Mouse (Mus musculus) bone marrow macrophage, adult 2 months (primary cell): Measurements from ENCODE around the gene Cldn5. TPM values are rescaled to one million over a fixed set of nuclear protein-coding genes. Genes with fewer than 3 reads are reported as not detected.
A peak's percentile ranks its signal among the peaks of the same experiment; 100 is the strongest.

Experiments used
- H3K27ac ChIP-seq: 2 replicates; pipeline ENCODE4 v1.5.1; 2012; ENCODE audit warnings: low read depth, low read length; ENCODE audit not compliant: insufficient read depth
- H3K4me1 ChIP-seq: 2 replicates; pipeline ENCODE4 v1.6.1; 2012; ENCODE audit warnings: low read length; ENCODE audit not compliant: control insufficient read depth, insufficient read depth
- H3K4me3 ChIP-seq: 2 replicates; pipeline ENCODE4 v1.5.1; 2012; ENCODE audit warnings: mild to moderate bottlenecking, low read length, moderate library complexity; ENCODE audit not compliant: insufficient read depth
- CTCF ChIP-seq: IDR thresholded peaks from 2 replicates; pipeline ENCODE4 v1.5.1; 2012; ENCODE audit warnings: low read depth, mild to moderate bottlenecking, low read length, moderate library complexity
- POLR2A ChIP-seq: IDR thresholded peaks from 2 replicates; pipeline ENCODE4 v1.6.1; 2012; ENCODE audit warnings: mild to moderate bottlenecking, low read depth, low read length, borderline replicate concordance
- polyA plus RNA-seq: library from polyadenylated mRNA; stranded (reverse); fragments of >200 nt; gene quantifications from 2 replicates; pipeline ENCODE4 v1.2.4, GENCODE M21; 2012; ENCODE audit not compliant: missing spikeins, insufficient read depth, insufficient read length

Gene Cldn5
- polyA plus RNA-seq, 1 experiment: not detected

DNA sequence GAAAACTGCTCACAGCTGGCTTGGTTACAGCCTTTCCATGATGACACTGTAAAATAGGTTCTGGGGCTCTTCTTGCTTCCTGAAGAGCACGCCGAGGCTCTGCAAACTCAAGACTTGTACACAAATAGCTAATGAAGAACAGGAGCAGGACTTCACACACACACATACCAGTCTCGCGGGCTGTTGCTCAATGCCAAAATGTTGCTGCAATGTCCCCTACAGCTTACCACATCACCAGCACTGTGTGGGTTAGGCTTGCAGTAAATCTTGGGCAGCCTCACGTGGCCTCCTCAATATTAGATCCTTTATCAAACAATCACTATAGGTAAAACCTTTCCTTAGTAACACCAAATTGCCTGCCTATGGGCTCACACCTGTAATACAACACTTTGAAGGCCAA, 32.4 kb downstream of the Cldn5 start:
- H3K4me3 ChIP-seq: no peak overlapping the region

GRCm38 (mm10) chr16:18811032-18811431, 34.4 kb downstream of the Cldn5 start:
- H3K27ac ChIP-seq: no peak overlapping the region
- TF ChIP-seq CTCF (no peak), POLR2A (no peak)
- H3K4me3 ChIP-seq: peak overlapping the region; percentile 96

More for the DNA sequence above, 32.4 kb downstream of the Cldn5 start:
- TF ChIP-seq CTCF: no peak
- Histone ChIP-seq H3K4me1 (peaks cover 9% of the 10 kb centered on the region), H3K27ac (peak overlapping the region; percentile 41)

DNA sequence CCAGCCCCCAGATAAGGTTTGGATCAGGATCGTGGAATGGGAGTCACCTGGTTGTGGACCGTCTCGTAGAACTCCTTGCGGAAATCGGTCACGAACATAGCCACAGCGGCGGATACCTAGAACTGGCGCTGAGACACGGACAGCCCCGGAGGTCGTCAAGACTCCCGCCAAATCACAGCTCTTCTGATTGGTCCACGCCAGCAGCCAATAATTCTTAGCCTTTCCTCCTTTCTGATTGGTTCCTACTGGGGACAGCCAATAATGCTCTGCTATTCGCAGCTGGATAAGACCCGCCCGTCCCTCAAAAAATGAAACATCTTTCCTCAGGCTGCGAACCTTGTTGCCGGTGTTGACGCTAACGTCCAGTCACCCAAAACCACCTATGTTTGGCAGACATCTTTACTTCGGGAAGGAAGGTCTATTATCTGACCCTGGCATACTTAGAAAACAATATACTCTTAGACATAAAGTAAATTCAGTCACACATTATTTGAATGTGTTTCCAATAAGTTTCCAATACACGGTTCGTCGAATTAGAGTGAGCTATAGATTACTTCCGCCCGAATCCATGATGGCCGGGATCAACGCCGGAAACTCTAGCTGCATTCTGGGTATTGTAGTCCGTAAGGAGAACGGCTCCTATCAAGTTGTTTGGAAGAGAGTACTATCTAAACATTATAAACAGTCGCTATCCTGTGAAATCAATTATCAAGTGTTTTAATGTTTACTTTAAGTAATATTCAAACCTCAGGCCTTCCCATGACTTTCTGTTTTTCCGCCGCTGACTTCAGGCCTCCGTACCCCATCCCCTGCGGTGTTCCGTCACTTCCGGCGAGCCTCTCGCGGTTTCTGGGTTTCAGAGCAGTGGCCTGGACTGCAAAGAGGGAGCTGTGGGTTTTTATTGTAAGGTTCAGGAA, 35.1 kb downstream of the Cldn5 start, which contains the start of the genes Ufd1 and Cdc45:
Gene Ufd1, plus strand, starts transcription at position 312 of the 917 bp plus-strand sequence.
Gene Cdc45, minus strand, starts transcription at position 520 of the 917 bp plus-strand sequence.
- TF ChIP-seq CTCF (no peak), POLR2A (no peak)
- Histone ChIP-seq H3K4me1 (peaks cover 9% of the 10 kb centered on the region), H3K27ac (peak within 1 kb of the TSS; percentile 76), H3K4me3 (peak within 1 kb of the TSS; percentile 96)

More at GRCm38 (mm10) chr16:18811032-18811431, 34.4 kb downstream of the Cldn5 start:
- H3K4me1 ChIP-seq: peaks cover 9% of the 10 kb centered on the region

DNA sequence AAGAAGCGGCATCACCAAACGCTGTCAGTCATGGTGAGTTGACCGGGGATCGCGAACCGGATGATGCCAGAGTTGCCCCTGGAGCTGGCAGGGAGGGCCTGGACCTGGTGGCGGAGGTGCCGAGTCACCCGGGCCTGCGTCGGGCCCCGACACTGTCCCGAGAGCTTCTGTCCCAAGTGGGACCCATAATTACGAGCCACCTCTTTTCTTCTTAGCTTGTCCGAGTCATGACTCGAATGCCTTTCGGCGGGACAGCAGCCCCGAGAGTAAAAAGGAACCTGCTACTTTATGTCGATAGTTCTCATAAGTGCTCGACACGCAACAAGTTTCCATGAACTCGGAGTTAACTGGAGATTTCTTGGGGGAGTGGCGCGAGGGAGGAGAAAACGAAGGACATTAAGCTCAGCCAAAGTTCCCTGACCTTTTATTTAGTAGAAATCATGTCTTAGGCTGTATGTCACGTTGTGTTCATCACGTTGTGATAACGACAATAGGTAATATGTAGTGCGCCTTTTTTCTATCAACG, 35.8 kb downstream of the Cldn5 start:
- peak overlapping the region; percentile 76 for H3K27ac ChIP-seq
- peak overlapping the region; percentile 96 for H3K4me3 ChIP-seq
- TF ChIP-seq CTCF (no peak), POLR2A (no peak)
- peaks cover 9% of the 10 kb centered on the region for H3K4me1 ChIP-seq

DNA sequence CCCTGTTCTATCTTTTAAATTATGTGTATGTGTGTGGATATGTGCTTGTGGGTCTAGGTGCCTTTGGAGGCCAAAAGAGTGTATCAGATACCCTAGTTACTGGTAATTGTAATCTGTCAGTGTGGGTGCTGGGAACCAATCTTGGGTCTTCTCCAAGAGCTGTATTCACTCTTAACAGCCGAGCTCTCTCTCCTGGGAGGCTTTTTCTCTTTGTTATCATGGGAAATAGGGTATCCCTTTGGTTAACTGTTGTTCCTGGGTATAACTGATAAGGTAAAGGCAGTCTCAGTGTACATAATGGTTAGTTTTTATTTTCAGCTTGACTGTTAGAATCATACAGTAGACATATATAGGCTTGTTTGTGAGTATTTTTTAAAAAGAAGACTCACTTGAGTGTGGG, 45.7 kb downstream of the Cldn5 start:
- TF ChIP-seq POLR2A (no peak), CTCF (no peak)
- Histone ChIP-seq H3K4me3 (no peak overlapping the region), H3K4me1 (no peaks in the 10 kb centered on the region), H3K27ac (no peak overlapping the region)

DNA sequence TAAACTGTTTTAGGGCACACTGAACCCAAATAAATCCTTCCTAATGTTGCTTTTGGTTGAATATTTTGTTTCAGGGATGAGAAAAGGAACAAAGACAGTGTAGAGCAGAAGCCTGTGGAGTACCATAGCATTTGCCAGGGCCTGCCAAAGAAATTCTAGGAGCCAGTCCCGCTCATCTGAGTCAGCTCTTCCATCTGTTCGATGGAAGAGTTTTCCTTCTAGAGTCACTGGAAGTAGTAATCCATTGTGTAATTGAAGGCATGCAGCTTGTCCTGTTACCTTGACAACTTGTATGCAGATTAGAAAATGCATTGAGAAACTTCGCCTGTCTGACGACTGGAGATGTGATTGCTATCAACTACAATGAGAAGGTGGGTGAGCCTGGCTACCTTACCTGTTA, 46.3 kb downstream of the Cldn5 start:
- no peaks in the 10 kb centered on the region for H3K4me1 ChIP-seq
- TF ChIP-seq CTCF (no peak), POLR2A (no peak)
- H3K27ac ChIP-seq: no peak overlapping the region
- no peak overlapping the region for H3K4me3 ChIP-seq

Other genes with a start within 250 kb of the Cldn5 start
- gene Tbx1, start 186.2 kb upstream of the Cldn5 start, polyA plus RNA-seq: not detected in 2 replicates
- not detected in 2 replicates for gene Gp1bb, start 154.4 kb upstream of the Cldn5 start, polyA plus RNA-seq
- not detected in 2 replicates for gene Gm49601, start 150.4 kb upstream of the Cldn5 start, polyA plus RNA-seq
- gene Sept5, start 146.9 kb upstream of the Cldn5 start, polyA plus RNA-seq: 0.60 and 0.83 TPM in 2 replicates
- gene Ufd1, start 34.9 kb downstream of the Cldn5 start, polyA plus RNA-seq: 46.6 and 61.5 TPM in 2 replicates
- gene Cdc45, start 35.1 kb downstream of the Cldn5 start, polyA plus RNA-seq: 7.7 and 9.7 TPM in 2 replicates
- gene 2510002D24Rik, start 59.7 kb downstream of the Cldn5 start, polyA plus RNA-seq: 15.1 and 15.5 TPM in 2 replicates
- not detected in 2 replicates for gene Gm28539, start 59.7 kb downstream of the Cldn5 start, polyA plus RNA-seq
- 50.2 and 50.6 TPM in 2 replicates for gene Mrpl40, start 100.0 kb downstream of the Cldn5 start, polyA plus RNA-seq
- gene Hira, start 100.2 kb downstream of the Cldn5 start, polyA plus RNA-seq: 20.1 and 23.8 TPM in 2 replicates